Mouse (Mus musculus) frontal cortex, adult (tissue): ENCODE data around the gene Arrb2.
"Not testable (repeated sequence)": the region's sequence is repeated elsewhere in the genome, so short reads cannot be mapped to it uniquely, and the experiment has no call there.

Source experiments
- ATAC-seq: cut with Nextera tagmentation; 2 replicates; pipeline ENCODE4 v1.9.2; 2017; ENCODE audit warnings: mild to moderate bottlenecking, moderate library complexity, mixed read lengths; ENCODE audit not compliant: low TSS enrichment

Gene Arrb2

DNA sequence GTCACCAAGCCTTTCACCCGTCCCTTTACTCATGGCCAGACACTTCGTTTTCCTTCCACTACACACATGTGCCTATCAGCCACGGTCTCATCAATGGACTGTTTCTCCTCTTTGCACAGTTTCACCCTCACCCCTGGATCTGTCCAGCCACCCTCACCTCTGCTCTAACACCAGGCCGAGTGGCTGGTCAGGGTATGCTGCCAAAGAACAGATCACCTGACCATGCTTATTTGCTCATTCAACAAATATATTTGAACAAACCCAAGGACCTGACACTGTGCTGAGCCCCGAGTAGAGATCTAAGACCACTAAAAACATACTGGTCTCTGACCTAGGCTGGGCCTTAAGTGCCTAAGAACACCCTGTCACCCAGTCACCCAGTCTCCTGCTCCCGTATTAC, 12.2 kb downstream of the Arrb2 start:
- no peak for ATAC-seq

DNA sequence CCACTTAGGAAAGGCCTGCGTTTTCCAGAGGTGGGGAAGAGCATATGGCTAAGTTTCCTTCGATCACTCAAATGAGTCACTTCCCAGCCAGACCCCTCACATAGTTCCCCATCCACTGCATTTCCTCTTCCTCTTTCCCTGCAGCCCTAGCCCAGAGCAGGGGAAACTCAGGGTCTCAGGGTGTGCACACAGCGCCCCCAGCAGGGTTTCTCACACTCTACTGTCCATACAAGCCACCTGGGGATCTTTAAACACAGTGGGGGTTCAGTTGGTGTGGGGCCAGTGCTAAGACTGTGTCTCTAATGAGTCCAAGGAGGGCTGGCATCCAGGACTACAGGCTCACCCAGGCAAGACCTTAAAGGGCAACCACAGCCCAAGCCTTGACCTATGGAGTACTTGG, 14.3 kb downstream of the Arrb2 start:
- ATAC-seq = no peak

DNA sequence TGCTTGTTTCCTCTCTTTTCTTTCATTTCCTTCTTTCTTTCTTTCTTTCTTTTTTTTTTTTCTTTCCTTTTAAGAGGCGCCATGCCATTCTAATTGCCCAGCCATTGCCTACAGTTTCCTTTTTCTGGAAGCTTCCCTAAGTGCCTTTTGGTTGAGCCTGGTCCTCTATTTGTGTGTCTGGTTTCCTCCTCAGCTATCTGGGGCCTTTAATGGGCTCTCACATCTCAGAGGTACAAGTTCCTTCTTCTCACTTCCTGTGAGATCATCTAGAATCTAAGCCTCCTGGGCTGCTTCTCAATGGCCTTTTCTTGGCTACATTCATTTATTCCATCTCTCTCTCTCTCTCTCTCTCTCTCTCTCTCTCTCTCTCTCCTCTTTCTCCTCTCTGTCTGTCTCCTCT, 14.9 kb downstream of the Arrb2 start:
- ATAC-seq = no peak

DNA sequence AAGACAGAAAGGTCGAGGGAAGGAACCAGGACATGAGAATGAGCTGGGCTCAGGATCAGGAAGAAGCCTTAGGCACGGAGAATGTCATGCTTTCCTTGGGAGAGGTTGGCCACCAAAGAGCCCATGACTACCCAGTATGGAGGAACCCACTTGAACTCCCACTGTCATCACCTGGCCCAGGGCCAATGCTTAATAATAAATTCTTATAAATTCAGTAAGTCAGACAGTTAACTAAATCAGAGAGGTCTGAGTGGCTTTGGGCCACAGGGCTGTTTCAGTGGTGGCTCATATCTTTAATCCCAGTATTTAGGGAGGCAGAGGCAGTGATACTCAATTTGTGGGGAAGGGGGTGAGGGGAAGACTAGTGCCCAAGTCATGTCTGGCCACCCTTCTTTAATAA, 18.5 kb downstream of the Arrb2 start:
- no peak for ATAC-seq

DNA sequence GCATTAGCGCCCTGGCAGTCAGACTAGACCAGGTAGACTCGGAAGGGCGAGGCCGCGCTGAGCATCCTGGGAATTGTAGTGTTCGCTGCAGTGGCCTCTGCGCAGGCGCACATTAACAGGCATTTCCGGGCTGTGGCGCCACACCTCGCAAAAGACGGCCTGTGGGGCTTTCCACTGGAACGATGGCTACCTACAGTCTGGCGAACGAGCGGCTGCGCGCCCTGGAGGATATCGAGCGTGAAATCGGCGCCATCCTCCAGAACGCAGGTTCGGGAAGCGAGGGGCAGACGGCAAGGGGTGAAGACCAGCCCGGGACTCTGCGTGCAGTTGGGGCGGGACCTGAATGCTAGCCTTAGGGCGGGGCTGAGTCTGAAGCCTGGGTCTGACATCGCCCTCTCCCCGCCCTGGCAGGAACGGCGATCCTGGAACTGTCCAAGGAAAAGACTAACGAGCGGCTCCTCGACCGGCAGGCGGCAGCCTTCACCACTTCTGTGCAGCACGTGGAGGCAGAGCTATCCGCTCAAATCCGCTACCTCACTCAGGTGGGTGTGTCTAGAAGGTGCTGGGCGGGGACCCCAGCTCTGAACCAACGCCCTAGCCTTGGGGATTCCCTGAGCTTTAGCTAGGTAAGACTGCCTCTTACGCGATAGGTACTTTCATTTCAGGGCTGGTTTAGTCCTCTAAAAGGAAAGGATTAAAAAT, 19.5 kb downstream of the Arrb2 start, which contains the start of gene Med11:
Gene Med11 (plus strand): TSS at position 123 of the 702 bp plus-strand sequence.
- ATAC-seq = peak; percentile 98

DNA sequence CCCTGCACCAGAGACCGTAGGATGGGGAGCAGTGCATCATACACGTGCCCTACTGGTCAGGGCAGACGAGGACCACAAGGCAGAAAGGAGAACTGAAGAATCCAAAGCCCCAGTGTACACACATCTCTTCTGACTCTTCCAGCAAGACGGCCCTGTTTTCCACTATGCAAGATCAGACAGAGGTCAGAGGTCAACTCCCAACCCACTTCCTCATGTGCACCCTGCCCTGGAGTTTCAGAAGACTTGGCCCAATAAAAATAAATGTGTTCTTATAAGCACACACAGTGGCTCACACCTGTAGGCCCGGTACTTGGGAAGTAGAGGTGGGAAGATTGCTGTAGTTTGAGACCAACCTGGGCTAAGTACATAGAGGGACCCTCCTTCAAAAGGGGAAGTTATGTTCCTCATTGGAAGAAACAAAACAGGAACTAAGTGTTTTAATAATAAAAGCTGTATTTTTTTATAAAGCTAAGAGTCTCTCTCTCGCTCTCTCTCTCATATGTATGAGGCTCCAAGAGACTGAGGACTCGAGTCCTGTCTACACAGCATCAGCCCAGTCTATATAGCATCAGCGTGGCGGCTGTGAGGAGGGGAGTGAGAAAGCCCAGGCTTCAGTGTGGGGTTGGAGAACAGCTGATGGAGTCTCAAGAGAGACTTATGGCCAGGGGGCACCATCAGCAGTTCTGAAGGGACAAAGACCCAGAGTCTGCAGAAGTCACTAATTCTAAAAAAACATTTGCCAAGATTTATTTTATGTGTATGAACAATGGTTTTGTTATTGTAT, 21.0 kb downstream of the Arrb2 start:
- ATAC-seq = no peak

DNA sequence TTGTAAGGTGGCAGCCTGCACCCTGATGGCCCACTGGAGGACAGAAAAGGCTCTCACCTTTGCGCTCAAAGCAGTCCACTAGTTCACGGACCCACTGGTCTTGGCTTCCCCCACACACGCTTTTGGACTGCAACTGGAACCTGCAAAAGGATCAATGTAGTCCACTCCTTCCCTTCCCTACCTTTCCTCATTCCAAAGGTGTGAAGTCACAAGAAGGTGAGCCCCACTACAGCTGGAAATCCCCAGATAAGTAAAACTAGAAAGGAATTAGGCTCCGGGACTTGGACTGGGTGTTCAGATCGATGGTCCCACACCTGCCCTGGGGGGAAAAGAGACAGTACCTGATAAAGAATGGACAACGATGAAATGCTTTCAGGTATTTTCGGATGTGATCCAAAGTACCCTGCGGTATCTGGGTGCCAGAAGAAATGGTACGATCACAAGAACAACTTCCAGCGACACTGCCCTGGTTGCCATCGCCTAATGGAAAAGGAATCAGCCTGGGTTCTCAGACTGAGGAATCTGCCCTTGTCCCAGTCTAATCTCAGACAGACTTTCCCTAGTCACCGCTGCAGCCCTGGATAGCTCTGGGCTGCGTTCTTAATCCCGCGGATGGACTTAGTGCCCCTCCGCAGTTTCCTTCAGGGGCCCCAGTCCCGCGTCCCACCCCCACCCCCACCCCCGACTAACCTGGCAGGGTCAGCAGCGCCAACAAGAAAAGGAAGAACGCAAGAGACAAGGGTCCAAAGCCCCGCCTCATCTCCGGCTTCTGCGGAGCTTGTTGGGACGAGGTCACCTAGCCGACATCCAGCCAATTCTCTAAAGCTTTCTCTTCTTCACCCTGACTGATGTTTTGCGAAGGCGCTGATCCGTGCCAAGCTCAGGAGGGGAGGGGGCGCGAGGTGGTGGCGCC, 26.5 kb downstream of the Arrb2 start, which contains the start of gene Zmynd15:
Gene Zmynd15 (plus strand): TSS at position 746 of the 913 bp plus-strand sequence.
- no peak for ATAC-seq

DNA sequence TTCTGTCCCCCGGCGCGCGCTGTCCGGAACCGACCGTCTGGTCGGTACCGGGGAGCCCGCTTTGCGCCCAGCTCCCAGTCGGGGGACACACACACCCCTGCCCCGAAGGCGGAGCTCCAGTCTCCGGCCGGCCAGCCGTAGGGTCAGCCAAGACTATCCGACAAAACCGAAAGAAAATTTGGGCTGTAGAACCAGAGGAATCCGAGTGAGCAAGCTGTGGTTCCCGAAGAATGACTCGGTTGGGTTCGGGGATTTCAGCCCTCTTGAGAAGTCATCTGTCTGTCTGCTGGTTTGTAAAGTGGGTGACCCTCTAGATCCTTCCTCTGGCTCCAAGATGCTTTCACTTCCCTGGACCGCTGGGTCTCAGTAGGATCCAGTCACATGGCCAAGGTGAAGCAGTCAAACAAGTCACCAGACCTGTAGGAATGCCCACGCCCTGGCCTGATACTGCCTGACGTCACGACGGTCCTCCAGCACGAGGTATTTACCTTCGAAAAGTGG, 27.2 kb downstream of the Arrb2 start, which contains the start of gene Cxcl16:
Gene Cxcl16 (minus strand): TSS at position 384 of the 501 bp plus-strand sequence.
- ATAC-seq = no peak

DNA sequence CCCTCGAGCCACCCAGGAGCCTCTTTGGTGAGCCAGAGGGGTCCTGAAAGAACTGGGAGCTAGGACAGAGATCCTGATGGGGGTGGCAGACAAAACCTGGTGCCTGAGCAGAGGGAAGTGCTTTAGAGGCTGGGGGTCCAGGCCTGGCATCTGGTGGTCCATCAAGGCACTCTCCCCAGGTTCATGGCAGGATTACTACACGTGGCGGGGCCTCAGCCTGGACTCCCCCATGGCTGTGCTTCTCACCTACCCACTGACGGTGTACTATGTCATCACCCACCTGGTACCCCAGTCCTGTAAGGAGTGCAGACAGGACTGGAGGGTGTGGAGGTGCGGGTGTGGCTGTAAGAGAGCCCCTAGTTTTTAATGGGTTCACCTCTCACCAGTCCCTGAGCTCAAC, 31.5 kb downstream of the Arrb2 start:
- no peak for ATAC-seq

DNA sequence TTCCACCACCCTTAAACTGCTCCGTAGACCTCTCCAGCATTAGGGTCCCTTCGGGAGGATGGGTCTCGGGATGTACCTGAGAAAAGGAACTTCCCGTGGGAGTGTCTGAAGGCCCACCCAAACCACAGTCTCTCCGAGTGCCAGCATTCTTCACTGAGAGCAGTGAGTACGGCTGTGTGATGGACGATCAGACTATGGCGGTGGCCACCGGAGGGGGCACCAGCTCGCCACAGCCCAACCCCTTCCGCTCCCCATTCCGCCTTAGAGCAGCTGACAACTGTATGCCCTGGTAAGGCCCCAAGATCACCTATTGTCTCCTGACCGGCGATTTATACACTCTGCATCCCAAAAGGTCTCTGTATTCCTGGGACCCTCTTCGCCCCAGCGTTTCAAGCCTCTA, 32.8 kb downstream of the Arrb2 start:
- no peak for ATAC-seq

DNA sequence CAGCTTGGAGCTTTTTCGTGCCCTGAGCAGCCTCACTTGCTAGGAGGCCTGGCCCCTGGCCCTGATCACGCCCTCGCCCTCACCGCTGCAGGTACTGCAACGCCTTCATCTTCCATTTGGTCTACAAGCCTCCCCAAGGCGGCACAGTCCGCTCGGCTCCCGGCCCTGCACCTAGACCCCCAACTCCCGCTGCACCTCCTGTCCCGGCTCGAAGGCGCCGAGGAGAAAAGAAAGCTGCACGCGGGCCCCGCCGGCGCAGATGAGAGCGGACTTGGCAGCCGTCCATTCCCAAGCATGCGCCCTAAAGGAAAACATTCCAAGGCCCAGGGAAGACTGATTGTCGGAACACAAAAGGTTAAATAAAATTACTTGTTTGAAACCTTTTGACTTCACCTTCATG, 33.4 kb downstream of the Arrb2 start:
- no peak for ATAC-seq

DNA sequence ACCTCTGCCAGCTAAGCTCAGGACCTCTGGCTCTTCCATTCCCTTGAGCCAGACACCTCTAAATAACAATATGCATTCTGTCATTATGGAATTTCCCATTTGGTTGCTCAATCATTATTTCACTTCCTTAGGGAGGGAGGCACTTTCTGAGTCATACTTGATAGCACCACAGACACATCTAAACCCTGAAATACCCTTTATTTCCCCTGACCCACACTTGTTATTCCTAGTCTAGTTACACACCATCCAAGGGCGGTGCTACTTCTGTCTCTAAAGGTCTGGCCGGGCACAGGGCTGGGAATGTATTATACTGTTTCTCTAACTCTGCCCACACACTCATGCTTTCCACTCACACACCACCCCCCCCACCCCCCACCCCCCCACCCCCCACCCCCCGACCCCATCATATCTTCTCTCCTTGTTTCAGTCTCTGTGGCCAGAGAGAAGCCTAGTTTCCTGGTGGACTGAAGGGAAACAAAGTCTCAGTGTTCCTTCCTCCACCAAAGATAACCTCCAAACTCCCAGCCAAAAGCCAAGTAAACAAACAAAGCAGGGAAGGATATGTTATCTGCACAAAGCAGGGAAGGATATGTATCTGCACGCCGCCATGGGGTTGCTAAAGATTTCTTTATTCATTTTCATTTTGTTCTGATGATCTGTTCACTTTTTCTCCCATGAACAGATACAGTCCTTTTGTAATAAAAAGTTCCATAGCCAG, 35.6 kb downstream of the Arrb2 start:
- ATAC-seq = no peak

DNA sequence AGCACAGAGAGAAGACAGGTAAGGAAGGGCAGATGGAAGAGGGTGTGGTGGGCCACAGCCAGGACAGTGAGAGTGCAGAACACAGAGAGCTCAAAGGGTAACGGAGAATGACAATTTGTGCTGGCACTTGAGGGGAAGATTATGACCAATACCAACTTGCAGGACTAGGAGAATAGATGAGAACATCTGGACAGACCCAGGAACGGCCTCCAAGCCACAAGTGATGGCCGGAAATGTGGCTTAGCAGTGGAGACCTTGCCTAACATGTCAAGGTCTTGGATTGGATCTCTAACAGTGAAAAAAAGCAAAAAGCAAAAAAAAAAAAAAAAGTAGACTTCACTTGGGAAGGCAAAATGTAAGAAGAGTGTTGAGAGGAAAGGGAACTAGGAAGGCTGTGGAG, 37.3 kb downstream of the Arrb2 start:
- no peak for ATAC-seq

DNA sequence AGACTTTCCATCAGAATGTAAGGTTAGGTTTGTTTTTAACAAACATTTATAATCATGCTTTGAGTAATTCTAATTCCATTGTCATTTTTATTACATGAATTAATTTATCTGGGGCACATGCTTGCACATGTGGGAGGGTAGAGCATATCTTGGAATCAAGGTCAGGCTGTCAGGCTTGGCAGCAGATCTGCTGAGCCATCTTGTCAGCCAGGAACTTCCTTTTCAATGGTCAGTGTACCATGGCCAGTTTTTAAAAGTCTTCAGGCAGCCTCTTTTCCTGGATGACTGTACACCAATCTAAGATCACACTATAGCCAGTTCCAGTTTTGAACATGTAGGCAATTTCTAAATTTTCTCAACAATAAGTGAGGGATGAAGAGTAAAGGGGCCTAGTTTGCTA, 40.3 kb downstream of the Arrb2 start:
- no peak for ATAC-seq

DNA sequence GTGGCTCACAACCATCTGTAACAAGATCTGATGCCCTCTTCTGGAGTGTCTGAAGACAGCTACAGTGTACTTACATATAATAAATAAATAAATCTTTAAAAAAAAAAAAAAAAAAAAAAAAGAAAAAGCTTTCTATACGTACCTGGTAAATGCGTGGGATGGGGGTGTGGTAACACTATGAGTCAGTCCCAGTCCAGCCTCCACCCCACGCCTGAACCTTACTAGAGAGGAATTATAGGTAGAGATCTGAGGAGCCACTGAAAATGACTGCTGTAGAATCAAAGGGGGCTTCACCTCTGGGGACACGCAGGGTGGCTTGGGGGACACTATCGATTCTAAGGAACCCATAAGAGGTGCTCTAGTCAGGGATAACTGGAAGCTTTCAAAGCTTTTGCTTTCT, 40.9 kb downstream of the Arrb2 start:
- ATAC-seq = not testable (repeated sequence)

DNA sequence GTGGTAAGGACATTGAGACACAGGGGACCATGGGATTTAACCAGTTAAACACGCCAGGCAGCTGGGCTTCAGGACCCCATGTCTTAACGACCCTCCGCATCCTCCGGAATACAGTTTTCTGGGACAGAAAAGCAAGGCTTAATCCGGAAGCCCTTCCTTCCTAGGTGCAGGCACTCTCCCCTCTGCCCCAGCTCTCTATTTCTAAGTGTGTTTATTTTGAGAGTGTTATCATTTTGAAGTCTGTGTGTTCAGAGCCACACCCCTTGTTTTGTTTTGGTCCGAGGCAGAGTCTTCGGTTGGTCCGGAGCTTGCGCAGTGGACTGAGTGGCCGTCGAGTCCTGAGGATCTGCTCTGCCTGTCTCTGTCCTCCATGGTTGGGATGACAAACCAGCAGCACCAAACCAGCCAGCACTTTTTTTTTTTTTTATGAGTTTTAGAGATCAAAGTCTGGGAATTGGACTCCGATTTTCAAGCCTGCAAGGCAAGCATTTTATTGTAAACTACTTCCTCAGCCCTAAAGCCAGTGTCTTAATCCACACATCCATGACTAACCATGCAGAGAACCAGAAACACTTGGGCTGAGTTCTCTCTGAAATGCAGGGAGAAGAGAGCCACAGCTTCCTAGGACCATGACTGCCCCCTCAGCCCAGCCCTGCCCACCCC, 42.6 kb downstream of the Arrb2 start:
- no peak for ATAC-seq

DNA sequence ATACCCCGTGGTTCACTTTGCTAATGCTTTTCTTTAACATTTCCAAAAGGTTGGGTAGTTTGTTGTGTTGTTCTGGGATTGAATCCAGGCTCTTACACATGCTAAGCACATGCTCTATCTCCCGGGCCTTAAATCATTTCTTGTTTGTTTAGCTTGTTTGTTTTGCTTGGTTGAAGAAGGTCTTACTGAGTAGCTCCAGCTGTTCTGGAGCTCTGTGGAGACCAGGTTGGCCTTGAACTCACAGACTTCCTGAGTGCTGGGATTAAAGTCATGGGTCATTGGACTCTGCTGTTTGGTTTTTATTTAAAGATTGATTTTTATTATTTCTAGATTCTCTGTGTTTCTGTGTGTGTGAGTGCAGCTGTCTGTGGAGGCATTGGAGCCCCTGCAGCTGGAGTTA, 53.1 kb downstream of the Arrb2 start:
- ATAC-seq = no peak

DNA sequence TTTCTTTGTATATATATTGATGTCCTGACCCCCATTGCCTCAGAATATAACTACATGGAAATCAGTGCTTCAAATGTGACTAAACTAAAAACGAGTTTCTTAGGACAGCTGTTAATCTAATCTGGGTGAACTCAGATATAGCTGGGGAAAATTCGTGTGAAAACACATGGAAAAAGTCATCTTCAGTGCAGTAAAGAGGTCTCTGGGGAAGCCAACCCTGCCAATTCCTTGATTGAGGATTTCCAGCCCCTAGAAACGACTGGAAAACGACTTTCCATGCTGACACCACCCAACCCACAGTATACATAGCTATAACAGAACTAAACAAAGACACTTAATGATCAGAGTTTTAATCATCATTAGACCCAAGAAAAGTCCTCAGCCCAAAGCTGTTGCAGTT, 55.4 kb downstream of the Arrb2 start:
- no peak for ATAC-seq

DNA sequence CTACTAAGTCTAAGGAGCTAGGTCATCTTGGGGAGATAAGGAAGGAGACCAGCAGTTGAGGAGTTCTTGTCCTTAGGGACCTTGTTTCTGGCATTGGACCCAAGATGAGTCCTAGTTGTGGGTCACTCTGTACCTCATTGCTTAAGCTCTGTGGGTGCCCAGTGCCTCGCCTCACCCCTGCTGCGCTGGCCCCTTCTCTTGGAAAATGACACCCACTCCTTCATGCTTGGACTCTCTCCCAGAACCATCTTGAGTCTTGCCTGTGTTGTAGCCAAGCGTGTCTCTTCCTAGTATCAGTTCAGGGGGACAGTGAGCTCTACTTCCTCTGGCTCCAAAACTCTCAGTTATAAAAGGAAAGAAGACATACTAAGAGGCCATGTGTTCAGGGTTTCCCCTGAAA, 56.7 kb downstream of the Arrb2 start:
- peak; percentile 74; the same call in 1 of the 2 replicates for ATAC-seq

DNA sequence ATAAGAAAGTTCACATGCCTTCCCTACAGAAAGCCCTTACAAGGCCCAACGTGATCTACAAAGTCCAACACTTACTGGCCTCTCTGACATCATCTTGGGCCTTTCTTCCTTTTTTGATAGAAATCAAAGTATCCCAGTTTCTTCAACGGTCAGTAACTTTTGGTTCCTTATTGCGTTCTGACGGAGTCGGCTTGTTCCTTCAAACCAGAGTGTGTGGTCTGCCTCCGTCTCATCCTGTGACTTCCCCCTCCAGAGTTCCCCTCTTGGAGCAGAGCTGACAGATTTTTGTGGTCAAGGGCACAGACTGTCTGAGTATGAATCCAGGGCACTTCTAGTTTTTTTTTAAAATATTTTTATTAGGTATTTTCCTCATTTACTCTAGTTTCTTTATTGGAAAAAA, 57.2 kb downstream of the Arrb2 start:
- ATAC-seq = no peak
